Mouse (Mus musculus) spleen, adult 2 months (tissue): ENCODE data around the gene Slc6a5.

Experiments used
- CTCF ChIP-seq: fragments of 200-500 bp; IDR thresholded peaks from 2 replicates; pipeline ENCODE4 v1.5.1; 2011; ENCODE audit warnings: mild to moderate bottlenecking, inconsistent platforms; ENCODE audit not compliant: insufficient read depth, insufficient read length, insufficient replicate concordance; ENCODE audit errors: extremely low read depth
- POLR2A ChIP-seq: fragments of 200-500 bp; IDR thresholded peaks from 2 replicates; pipeline ENCODE4 v1.6.1; 2011; ENCODE audit warnings: low read depth, low read length, inconsistent platforms

GRCm38 (mm10) chr7:49957142-49957541, 47.2 kb downstream of the Slc6a5 start:
- TF ChIP-seq CTCF: no peak
- TF ChIP-seq POLR2A: no peak
